Mouse (Mus musculus): Measurements from ENCODE around the gene Gm10375. TPM values are rescaled to one million over a fixed set of nuclear protein-coding genes. Genes with fewer than 3 reads are reported as not detected.

The Gm10375 gene
- not detected in 2 replicates for polyA plus RNA-seq (2015; fragmentation: Nextera tagmentation; extraction: Ambion mirVana)

GRCm38 (mm10) chr14:43607913-43608312, at the start of gene Gm10375:
TSS of gene Gm10375 (minus strand) at chr14:43608013.

GRCm38 (mm10) chr14:43579046-43579445, 28.8 kb downstream of the Gm10375 start, which contains the start of gene Gm17654:
TSS of gene Gm17654 (minus strand) at chr14:43579146.

Other genes starting within 250 kb of the Gm10375 start
- not detected in 2 replicates for gene Gm8138, start 191.7 kb downstream of the Gm10375 start, polyA plus RNA-seq (2015; fragmentation: Nextera tagmentation; extraction: Ambion mirVana)
- gene Gm5799, start 64.4 kb downstream of the Gm10375 start, polyA plus RNA-seq (2015; fragmentation: Nextera tagmentation; extraction: Ambion mirVana): not detected in 2 replicates
- not detected in 2 replicates for gene Gm17654, start 28.9 kb downstream of the Gm10375 start, polyA plus RNA-seq (2015; fragmentation: Nextera tagmentation; extraction: Ambion mirVana)
- not detected in 2 replicates for gene Gm8165, start 69.2 kb upstream of the Gm10375 start, polyA plus RNA-seq (2015; fragmentation: Nextera tagmentation; extraction: Ambion mirVana)
- 0.68 and 1.2 TPM in 2 replicates for gene Gm7324, start 89.8 kb upstream of the Gm10375 start, polyA plus RNA-seq (2015; fragmentation: Nextera tagmentation; extraction: Ambion mirVana)
- gene Gm16506, start 119.5 kb upstream of the Gm10375 start, polyA plus RNA-seq (2015; fragmentation: Nextera tagmentation; extraction: Ambion mirVana): not detected in 2 replicates
- gene Gm6526, start 139.9 kb upstream of the Gm10375 start, polyA plus RNA-seq (2015; fragmentation: Nextera tagmentation; extraction: Ambion mirVana): 0.07 TPM in 1 of 2 replicates, not detected in the other
- gene Gm8180, start 176.7 kb upstream of the Gm10375 start, polyA plus RNA-seq (2015; fragmentation: Nextera tagmentation; extraction: Ambion mirVana): not detected in 2 replicates

All from adrenal gland, postnatal 0 days (tissue).